Mouse (Mus musculus) hindbrain, embryonic 12.5 days (tissue): ENCODE results near the gene 5430419D17Rik. TPM values are rescaled to one million over a fixed set of nuclear protein-coding genes. Genes with fewer than 3 reads are reported as not detected.

ENCODE experiments used
- ATAC-seq: fragments of 200-750 bp; cut with Nextera tagmentation; 2 replicates; pipeline ENCODE4 v1.8.0; 2017; ENCODE audit warnings: moderate TSS enrichment; ENCODE audit not compliant: low FRiP score
- H3K27ac ChIP-seq: fragments of 300-500 bp; sonication (generic); 2 replicates; pipeline ENCODE4 v1.5.1; 2016; ENCODE audit warnings: mild to moderate bottlenecking
- H3K27me3 ChIP-seq: fragments of 300-500 bp; sonication (generic); 2 replicates; pipeline ENCODE4 v1.6.1; 2016; ENCODE audit warnings: mild to moderate bottlenecking
- H3K36me3 ChIP-seq: fragments of 300-500 bp; sonication (generic); 2 replicates; pipeline ENCODE4 v1.6.1; 2016; ENCODE audit warnings: mild to moderate bottlenecking
- H3K4me1 ChIP-seq: fragments of 300-500 bp; sonication (generic); 2 replicates; pipeline ENCODE4 v1.6.1; 2016
- H3K4me2 ChIP-seq: fragments of 300-500 bp; sonication (generic); replicated peaks from 2 replicates; pipeline ENCODE4 v1.6.1; 2016; ENCODE audit warnings: mild to moderate bottlenecking
- H3K4me3 ChIP-seq: fragments of 300-500 bp; sonication (generic); 2 replicates; pipeline ENCODE4 v1.5.1; 2016; ENCODE audit warnings: mild to moderate bottlenecking
- H3K9ac ChIP-seq: fragments of 300-500 bp; sonication (generic); 2 replicates; pipeline ENCODE4 v1.6.1; 2016; ENCODE audit warnings: mild to moderate bottlenecking, moderate library complexity
- H3K9me3 ChIP-seq: fragments of 300-500 bp; sonication (generic); replicated peaks from 2 replicates; pipeline ENCODE4 v1.6.1; 2016; ENCODE audit warnings: mild to moderate bottlenecking
- WGBS: fragments of 180-500 bp; shearing (Covaris S2); methylation state at CpG from one replicate; pipeline ENCODE4 v1.1.7; 2016; 5-methylcytosine and 5-hydroxymethylcytosine counted together
- polyA plus RNA-seq: library from polyadenylated mRNA; unstranded; fragments of >200 nt; fragmentation: Nextera tagmentation; extraction: Ambion mirVana; gene quantifications from 2 replicates; pipeline ENCODE4 v1.2.1, GENCODE M21; 2016

Gene 5430419D17Rik
- polyA plus RNA-seq, 1 experiment from 2014 or later: not detected

GRCm38 (mm10) chr7:131318340-131318739 is 144.1 kb downstream of the 5430419D17Rik start:
- Histone ChIP-seq H3K27me3 (no peaks in the 10 kb centered on the region), H3K9ac (no peak overlapping the region), H3K4me3 (no peak overlapping the region), H3K4me1 (no peaks in the 10 kb centered on the region), H3K9me3 (no peaks in the 10 kb centered on the region), H3K27ac (no peak overlapping the region), H3K4me2 (no peak overlapping the region), H3K36me3 (no peaks in the 10 kb centered on the region)
- WGBS: 92% methylated on average over 5 of the region's 7 CpGs
- ATAC-seq: no peak

GRCm38 (mm10) chr7:131322192-131322591 is 148.0 kb downstream of the 5430419D17Rik start, which contains the start of gene Cuzd1:
Gene Cuzd1 (minus strand): TSS chr7:131322292.
- Histone ChIP-seq H3K4me3 (no peak within 1 kb of the TSS), H3K27me3 (no peaks in the 10 kb centered on the region), H3K9me3 (no peaks in the 10 kb centered on the region), H3K4me1 (no peaks in the 10 kb centered on the region), H3K9ac (no peak within 1 kb of the TSS), H3K27ac (no peak within 1 kb of the TSS), H3K36me3 (no peaks in the 10 kb centered on the region), H3K4me2 (no peak within 1 kb of the TSS)
- WGBS: 80% methylated on average over 2 of the region's 2 CpGs
- no peak for ATAC-seq

GRCm38 (mm10) chr7:131327054-131327453 is 152.9 kb downstream of the 5430419D17Rik start:
- Histone ChIP-seq H3K27me3 (no peaks in the 10 kb centered on the region), H3K4me3 (no peak overlapping the region), H3K9ac (no peak overlapping the region), H3K4me1 (no peaks in the 10 kb centered on the region), H3K4me2 (no peak overlapping the region), H3K36me3 (no peaks in the 10 kb centered on the region), H3K9me3 (no peaks in the 10 kb centered on the region), H3K27ac (no peak overlapping the region)
- 90% methylated on average over 5 of the region's 5 CpGs for WGBS
- no peak for ATAC-seq

- H3K27ac ChIP-seq: no peak within 1 kb of the TSS
- H3K9ac ChIP-seq: no peak within 1 kb of the TSS
- WGBS: 95% methylated on average over 5 of the region's 5 CpGs
- ATAC-seq: no peak
- no peaks in the 10 kb centered on the region for H3K36me3 ChIP-seq
- H3K4me3 ChIP-seq: no peak within 1 kb of the TSS
- no peak within 1 kb of the TSS for H3K4me2 ChIP-seq
- H3K4me1 ChIP-seq: no peaks in the 10 kb centered on the region
- H3K27me3 ChIP-seq: no peaks in the 10 kb centered on the region
- H3K9me3 ChIP-seq: no peaks in the 10 kb centered on the region
These were observed 155.2 kb downstream of the 5430419D17Rik start, which contains the start of gene Fam24b for GRCm38 (mm10) chr7:131329416-131329815. Gene Fam24b (minus strand): TSS chr7:131329516.

GRCm38 (mm10) chr7:131331688-131332087 is 157.5 kb downstream of the 5430419D17Rik start:
- H3K27ac ChIP-seq: no peak overlapping the region
- WGBS: 82% methylated on average over 2 of the region's 2 CpGs
- no peak for ATAC-seq
- H3K36me3 ChIP-seq: no peaks in the 10 kb centered on the region
- no peaks in the 10 kb centered on the region for H3K9me3 ChIP-seq
- no peak overlapping the region for H3K9ac ChIP-seq
- no peaks in the 10 kb centered on the region for H3K27me3 ChIP-seq
- H3K4me2 ChIP-seq: no peak overlapping the region
- H3K4me1 ChIP-seq: no peaks in the 10 kb centered on the region
- H3K4me3 ChIP-seq: no peak overlapping the region

GRCm38 (mm10) chr7:131333564-131333963 is 159.4 kb downstream of the 5430419D17Rik start, which contains the start of gene Fam24a:
Gene Fam24a (plus strand): TSS chr7:131333864.
- H3K27ac ChIP-seq: no peak within 1 kb of the TSS
- no peak within 1 kb of the TSS for H3K4me2 ChIP-seq
- no peaks in the 10 kb centered on the region for H3K4me1 ChIP-seq
- no peaks in the 10 kb centered on the region for H3K27me3 ChIP-seq
- no peaks in the 10 kb centered on the region for H3K36me3 ChIP-seq
- 26% methylated on average over 1 of the region's 1 CpGs for WGBS
- no peak for ATAC-seq
- no peaks in the 10 kb centered on the region for H3K9me3 ChIP-seq
- H3K9ac ChIP-seq: no peak within 1 kb of the TSS
- H3K4me3 ChIP-seq: no peak within 1 kb of the TSS

- Histone ChIP-seq H3K9ac (no peak overlapping the region), H3K4me2 (no peak overlapping the region), H3K27me3 (no peaks in the 10 kb centered on the region), H3K4me3 (no peak overlapping the region), H3K27ac (no peak overlapping the region), H3K9me3 (no peaks in the 10 kb centered on the region), H3K36me3 (peaks cover 17% of the 10 kb centered on the region; the same call in 1 of the 2 replicates), H3K4me1 (no peaks in the 10 kb centered on the region)
- WGBS: 50% methylated on average over 8 of the region's 8 CpGs
- ATAC-seq: 0 out of 2 replicates have a peak, but pooled peaks have one; percentile 32
These were observed 163.4 kb downstream of the 5430419D17Rik start for GRCm38 (mm10) chr7:131337502-131338068.

- WGBS: 71% methylated on average over 7 of the region's 7 CpGs
- no peak overlapping the region for H3K9ac ChIP-seq
- no peaks in the 10 kb centered on the region for H3K9me3 ChIP-seq
- no peak overlapping the region for H3K4me3 ChIP-seq
- H3K4me1 ChIP-seq: no peaks in the 10 kb centered on the region
- no peak overlapping the region for H3K4me2 ChIP-seq
- H3K27ac ChIP-seq: no peak overlapping the region
- H3K36me3 ChIP-seq: peaks cover 46% of the 10 kb centered on the region
- no peak for ATAC-seq
- H3K27me3 ChIP-seq: no peaks in the 10 kb centered on the region
These were observed 171.8 kb downstream of the 5430419D17Rik start for GRCm38 (mm10) chr7:131345856-131346541.

Other genes starting within 250 kb of the 5430419D17Rik start
- 19.0 and 23.8 TPM in 2 replicates for gene Htra1, start 238.3 kb upstream of the 5430419D17Rik start, polyA plus RNA-seq
- not detected in 2 replicates for gene Dmbt1, start 142.3 kb upstream of the 5430419D17Rik start, polyA plus RNA-seq
- gene 4933402N03Rik, start 28.1 kb upstream of the 5430419D17Rik start, polyA plus RNA-seq: not detected in 2 replicates
- gene Cuzd1, start 147.9 kb downstream of the 5430419D17Rik start, polyA plus RNA-seq: not detected in 2 replicates
- gene Fam24b, start 155.1 kb downstream of the 5430419D17Rik start, polyA plus RNA-seq: not detected in 2 replicates
- not detected in 2 replicates for gene Fam24a, start 159.5 kb downstream of the 5430419D17Rik start, polyA plus RNA-seq
- 17.3 and 21.3 TPM in 2 replicates for gene 2310057M21Rik, start 188.4 kb downstream of the 5430419D17Rik start, polyA plus RNA-seq
- gene Pstk, start 196.7 kb downstream of the 5430419D17Rik start, polyA plus RNA-seq: 54.8 and 56.5 TPM in 2 replicates
- gene Ikzf5, start 236.1 kb downstream of the 5430419D17Rik start, polyA plus RNA-seq: 18.9 and 22.7 TPM in 2 replicates
- 107 and 111 TPM in 2 replicates for gene Acadsb, start 236.2 kb downstream of the 5430419D17Rik start, polyA plus RNA-seq